Mouse (Mus musculus) hindbrain, embryonic 14.5 days (tissue): ENCODE data around the gene Pard3b. TPM values are rescaled to one million over a fixed set of nuclear protein-coding genes. Genes with fewer than 3 reads are reported as not detected.

Experiments used
- ATAC-seq: fragments of 200-750 bp; cut with Nextera tagmentation; 2 replicates; pipeline ENCODE4 v1.8.0; 2017; ENCODE audit warnings: moderate number of reproducible peaks, mild to moderate bottlenecking, moderate TSS enrichment, moderate library complexity; ENCODE audit not compliant: low FRiP score
- DNase-seq: peaks from one replicate; pipeline ENCODE4 v3.0.0-alpha.2; 2015; ENCODE audit warnings: low spot score
- H3K27ac ChIP-seq: fragments of 300-500 bp; sonication (generic); 2 replicates; pipeline ENCODE4 v1.5.1; 2014; ENCODE audit warnings: mild to moderate bottlenecking, moderate library complexity
- H3K27me3 ChIP-seq: fragments of 300-500 bp; sonication (generic); 2 replicates; pipeline ENCODE4 v1.6.1; 2014; ENCODE audit warnings: mild to moderate bottlenecking, low read length, mixed read lengths; ENCODE audit not compliant: control insufficient read depth, insufficient read depth
- H3K36me3 ChIP-seq: fragments of 300-500 bp; sonication (generic); replicated peaks from 2 replicates; pipeline ENCODE4 v1.6.1; 2014; ENCODE audit not compliant: control insufficient read depth, insufficient read depth
- H3K4me1 ChIP-seq: fragments of 300-500 bp; sonication (generic); replicated peaks from 2 replicates; pipeline ENCODE4 v1.6.1; 2014; ENCODE audit warnings: antibody characterized with exemption, low read length, mixed read lengths; ENCODE audit not compliant: control insufficient read depth, insufficient read depth
- H3K4me2 ChIP-seq: fragments of 300-500 bp; sonication (generic); replicated peaks from 2 replicates; pipeline ENCODE4 v1.6.1; 2014; ENCODE audit warnings: mild to moderate bottlenecking, moderate library complexity
- H3K4me3 ChIP-seq: fragments of 300-500 bp; sonication (generic); replicated peaks from 2 replicates; pipeline ENCODE4 v1.5.1; 2014; ENCODE audit warnings: mild to moderate bottlenecking, low read length
- H3K9ac ChIP-seq: fragments of 300-500 bp; sonication (generic); 2 replicates; pipeline ENCODE4 v1.6.1; 2014
- H3K9me3 ChIP-seq: fragments of 300-500 bp; sonication (generic); 2 replicates; pipeline ENCODE4 v1.6.1; 2016; ENCODE audit warnings: low read length; ENCODE audit not compliant: control insufficient read depth
- WGBS: fragments of 180-500 bp; shearing (Covaris S2); extraction: QIAGEN DNeasy Blood & Tissue Kit; methylation state at CpG from one replicate; pipeline ENCODE4 v1.1.7; 2014; 5-methylcytosine and 5-hydroxymethylcytosine counted together
- polyA plus RNA-seq: library from polyadenylated mRNA; unstranded; fragments of >200 nt; fragmentation: Nextera tagmentation; extraction: Ambion mirVana; gene quantifications from 2 replicates; pipeline ENCODE4 v1.2.1, GENCODE M21; 2014

Pard3b gene
- polyA plus RNA-seq, 1 experiment from 2014 or later: 12.3 TPM

DNA sequence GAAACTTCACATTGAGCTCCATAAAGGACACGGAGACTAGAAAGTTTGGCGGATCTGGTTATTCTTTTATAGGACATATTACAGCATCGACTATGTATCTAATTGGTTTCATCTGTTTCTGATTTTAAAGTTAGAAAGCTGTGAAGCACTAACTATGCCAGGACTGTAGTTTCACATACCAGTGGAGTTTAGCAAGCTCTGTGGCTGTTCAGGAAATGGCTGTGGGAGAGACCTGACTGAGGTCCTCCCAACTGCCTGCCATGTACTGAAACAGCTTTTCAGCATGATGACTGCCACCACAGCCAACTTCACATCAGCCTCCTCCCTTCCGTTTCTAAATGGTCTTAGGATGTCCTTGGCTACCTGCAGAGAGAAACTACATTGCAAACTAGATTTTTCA lies 296.1 kb downstream of the Pard3b start:
- Histone ChIP-seq H3K4me3 (no peak overlapping the region), H3K27ac (no peak overlapping the region), H3K4me2 (no peak overlapping the region), H3K27me3 (no peaks in the 10 kb centered on the region), H3K36me3 (no peaks in the 10 kb centered on the region), H3K9ac (no peak overlapping the region), H3K4me1 (peaks cover 5% of the 10 kb centered on the region; the same call in 1 of the 2 replicates), H3K9me3 (no peaks in the 10 kb centered on the region)
- no peak for DNase-seq
- ATAC-seq: no peak
- 85% methylated on average over 4 of the region's 4 CpGs for WGBS

DNA sequence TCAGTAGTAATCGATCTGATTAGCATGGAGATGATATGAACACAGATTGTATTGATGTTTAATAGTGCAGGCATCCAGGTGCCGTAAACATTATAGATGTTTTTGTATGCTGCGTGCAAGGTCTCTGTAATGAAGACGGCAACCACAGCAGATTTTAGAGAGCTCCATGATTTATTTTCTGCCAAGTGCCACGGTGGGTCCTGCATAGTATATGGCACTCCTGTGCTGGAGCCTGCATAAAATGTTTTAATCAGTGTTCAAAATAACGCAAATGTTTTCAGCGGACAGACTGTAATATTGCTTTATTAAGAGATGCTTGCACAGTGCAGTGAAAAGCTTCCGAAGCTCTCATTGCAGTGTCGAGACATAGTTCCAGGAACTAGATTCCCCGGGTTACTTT lies 301.3 kb downstream of the Pard3b start:
- Histone ChIP-seq H3K36me3 (no peaks in the 10 kb centered on the region), H3K27me3 (no peaks in the 10 kb centered on the region), H3K9me3 (peaks cover 8% of the 10 kb centered on the region), H3K9ac (0 out of 2 replicates have a peak overlapping the region, but pooled peaks have one; percentile 8), H3K4me2 (no peak overlapping the region), H3K27ac (no peak overlapping the region), H3K4me1 (peaks cover 7% of the 10 kb centered on the region; the same call in 1 of the 2 replicates), H3K4me3 (no peak overlapping the region)
- WGBS: 73% methylated on average over 10 of the region's 10 CpGs
- no peak for ATAC-seq
- no peak for DNase-seq

DNA sequence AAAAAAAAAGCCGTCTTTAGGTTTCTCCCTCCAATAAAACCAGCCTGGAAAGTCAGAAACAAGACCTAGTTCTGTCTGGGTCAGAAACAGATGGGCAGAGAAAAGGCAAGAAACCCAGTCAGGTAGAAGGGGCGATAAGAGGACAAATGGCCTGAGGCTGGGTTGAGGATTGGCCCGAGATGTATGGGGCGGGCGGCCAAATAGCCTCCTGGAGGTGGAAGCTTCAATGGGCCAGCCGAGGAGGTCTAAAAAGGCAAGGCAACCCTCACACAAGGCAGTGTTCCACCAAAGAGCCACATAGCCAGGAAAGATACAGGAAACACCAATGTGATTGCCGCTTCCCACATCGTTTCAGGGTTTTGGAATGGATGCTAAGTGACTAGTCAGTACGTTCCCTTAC lies 322.9 kb downstream of the Pard3b start:
- Histone ChIP-seq H3K27me3 (no peaks in the 10 kb centered on the region), H3K9me3 (no peaks in the 10 kb centered on the region), H3K4me3 (no peak overlapping the region), H3K4me1 (peaks cover 6% of the 10 kb centered on the region; the same call in 1 of the 2 replicates), H3K9ac (no peak overlapping the region), H3K4me2 (no peak overlapping the region), H3K36me3 (no peaks in the 10 kb centered on the region), H3K27ac (no peak overlapping the region)
- DNase-seq (no peak), ATAC-seq (no peak)
- 91% methylated on average over 9 of the region's 9 CpGs for WGBS

DNA sequence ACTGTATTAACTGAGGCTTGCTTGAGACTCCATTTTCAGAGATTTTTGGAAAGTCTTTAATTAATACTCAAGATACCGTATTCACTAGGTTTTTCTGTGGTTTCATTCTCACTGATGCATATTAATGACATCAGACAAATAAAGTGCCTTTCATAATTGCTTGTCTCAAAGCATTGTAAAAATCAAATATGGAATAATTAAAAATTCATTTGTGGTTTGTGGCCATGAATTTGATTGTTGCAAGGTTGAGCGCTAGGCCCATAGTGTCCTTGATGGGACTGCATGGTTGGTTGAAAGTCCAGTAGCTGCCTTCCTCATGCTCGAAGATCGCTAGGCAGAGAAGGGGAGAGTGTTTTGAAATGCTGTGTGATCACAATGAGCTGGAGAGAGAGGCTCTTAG lies 323.9 kb downstream of the Pard3b start:
- H3K27ac ChIP-seq: no peak overlapping the region
- no peak overlapping the region for H3K4me3 ChIP-seq
- no peaks in the 10 kb centered on the region for H3K36me3 ChIP-seq
- H3K27me3 ChIP-seq: no peaks in the 10 kb centered on the region
- no peak overlapping the region for H3K4me2 ChIP-seq
- DNase-seq: no peak
- H3K9ac ChIP-seq: no peak overlapping the region
- WGBS: 79% methylated on average over 4 of the region's 4 CpGs
- H3K4me1 ChIP-seq: peaks cover 9% of the 10 kb centered on the region; the same call in 1 of the 2 replicates
- no peak for ATAC-seq
- H3K9me3 ChIP-seq: no peaks in the 10 kb centered on the region

DNA sequence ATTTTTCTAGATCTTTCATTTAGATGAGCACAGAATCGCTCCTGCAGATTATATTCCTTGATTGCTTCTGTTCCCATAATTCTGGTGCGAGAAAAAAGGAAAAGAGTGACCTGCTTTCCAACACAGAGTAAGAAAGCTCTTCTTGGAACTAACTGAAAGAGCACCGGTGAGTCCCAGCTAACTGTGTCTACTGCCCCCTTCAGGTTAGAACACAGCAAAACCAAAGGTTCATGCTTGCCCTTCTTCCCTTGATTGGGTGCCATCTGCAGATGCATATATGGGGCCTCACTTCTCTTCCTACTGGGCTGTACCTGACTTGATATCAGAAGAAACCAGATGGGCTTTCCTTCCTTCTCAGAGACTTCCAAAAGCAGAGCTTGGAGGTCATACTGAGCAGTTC lies 328.5 kb downstream of the Pard3b start:
- no peak for DNase-seq
- Histone ChIP-seq H3K4me2 (no peak overlapping the region), H3K9me3 (no peaks in the 10 kb centered on the region), H3K9ac (no peak overlapping the region), H3K27me3 (no peaks in the 10 kb centered on the region), H3K36me3 (no peaks in the 10 kb centered on the region), H3K4me3 (no peak overlapping the region), H3K27ac (no peak overlapping the region; the same call in 1 of the 2 replicates), H3K4me1 (peaks cover 7% of the 10 kb centered on the region; the same call in 1 of the 2 replicates)
- no peak for ATAC-seq
- 66% methylated on average over 3 of the region's 3 CpGs for WGBS

DNA sequence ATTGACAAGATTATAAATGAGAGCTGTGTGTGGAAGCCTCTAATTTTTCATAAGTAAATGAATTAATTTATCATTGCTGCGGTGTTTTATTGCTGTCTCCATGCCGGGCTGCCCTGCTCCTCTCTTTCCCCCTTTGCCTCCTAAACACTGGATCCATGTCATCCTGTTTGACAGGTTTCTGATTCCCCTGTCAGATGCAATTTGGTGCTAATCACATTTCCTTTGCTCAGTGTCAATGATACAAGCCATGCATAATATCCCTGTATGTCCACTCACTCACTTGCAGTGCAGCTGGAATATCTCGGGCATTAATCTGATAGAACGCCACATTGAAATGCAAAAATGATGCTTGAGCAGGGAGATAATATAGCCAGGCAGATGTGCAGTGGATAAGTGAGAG lies 329.2 kb downstream of the Pard3b start:
- no peak for ATAC-seq
- H3K36me3 ChIP-seq: no peaks in the 10 kb centered on the region
- DNase-seq: peak; percentile 31
- no peak overlapping the region for H3K9ac ChIP-seq
- H3K4me3 ChIP-seq: no peak overlapping the region
- no peak overlapping the region; the same call in 1 of the 2 replicates for H3K27ac ChIP-seq
- 32% methylated on average over 4 of the region's 4 CpGs for WGBS
- no peaks in the 10 kb centered on the region for H3K9me3 ChIP-seq
- H3K27me3 ChIP-seq: no peaks in the 10 kb centered on the region
- H3K4me2 ChIP-seq: no peak overlapping the region
- 0 out of 2 replicates have a peak, but pooled peaks cover 5% of the 10 kb centered on the region for H3K4me1 ChIP-seq

DNA sequence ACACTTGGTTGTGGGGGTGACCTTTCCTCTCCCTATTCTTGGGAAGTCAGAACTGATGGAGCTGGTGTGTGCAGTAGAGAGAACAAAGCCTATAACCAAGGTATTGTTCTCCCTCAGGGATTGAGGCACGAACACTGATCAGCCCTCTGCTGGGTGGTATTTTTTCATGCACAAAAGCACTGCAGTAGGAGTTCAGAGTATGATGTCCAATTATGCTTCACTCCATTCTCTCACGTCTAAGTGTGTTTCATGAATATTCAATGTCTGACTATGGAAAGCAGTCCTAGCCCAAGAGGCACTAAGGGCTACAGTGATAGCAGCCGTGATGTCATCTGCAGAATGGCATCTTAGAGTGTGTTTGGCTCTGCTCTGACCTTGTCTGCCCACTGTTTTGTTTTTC lies 359.1 kb downstream of the Pard3b start:
- no peak overlapping the region for H3K27ac ChIP-seq
- no peaks in the 10 kb centered on the region for H3K36me3 ChIP-seq
- DNase-seq (no peak), ATAC-seq (no peak)
- WGBS: 20% methylated on average over 3 of the region's 3 CpGs
- no peak overlapping the region for H3K9ac ChIP-seq
- no peak overlapping the region for H3K4me3 ChIP-seq
- H3K4me1 ChIP-seq: 0 out of 2 replicates have a peak, but pooled peaks cover 3% of the 10 kb centered on the region
- no peaks in the 10 kb centered on the region for H3K9me3 ChIP-seq
- H3K4me2 ChIP-seq: no peak overlapping the region
- H3K27me3 ChIP-seq: no peaks in the 10 kb centered on the region

DNA sequence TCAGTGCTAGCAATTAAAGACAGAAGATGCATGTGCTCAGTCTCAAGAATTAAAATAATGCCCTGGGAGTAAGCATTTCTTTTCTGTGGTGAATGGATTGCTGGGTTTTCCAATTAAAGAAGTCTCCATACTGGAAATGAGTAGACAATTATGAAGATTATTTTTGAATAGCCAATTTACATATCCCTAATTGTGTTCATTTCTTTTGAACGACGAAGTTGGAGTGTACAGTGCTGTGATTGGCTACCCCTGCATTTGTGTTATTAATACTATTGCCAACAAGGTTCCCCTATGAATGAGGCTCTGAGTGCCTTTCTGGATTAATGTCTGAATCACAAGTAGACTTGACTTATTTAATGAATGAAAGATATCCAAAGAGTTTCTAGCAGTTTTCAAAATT lies 370.2 kb downstream of the Pard3b start:
- no peak for ATAC-seq
- H3K27ac ChIP-seq: no peak overlapping the region
- no peaks in the 10 kb centered on the region for H3K9me3 ChIP-seq
- no peak overlapping the region for H3K9ac ChIP-seq
- H3K27me3 ChIP-seq: no peaks in the 10 kb centered on the region
- 67% methylated on average over 2 of the region's 2 CpGs for WGBS
- H3K36me3 ChIP-seq: no peaks in the 10 kb centered on the region
- H3K4me2 ChIP-seq: no peak overlapping the region
- no peaks in the 10 kb centered on the region for H3K4me1 ChIP-seq
- DNase-seq: no peak
- H3K4me3 ChIP-seq: no peak overlapping the region

DNA sequence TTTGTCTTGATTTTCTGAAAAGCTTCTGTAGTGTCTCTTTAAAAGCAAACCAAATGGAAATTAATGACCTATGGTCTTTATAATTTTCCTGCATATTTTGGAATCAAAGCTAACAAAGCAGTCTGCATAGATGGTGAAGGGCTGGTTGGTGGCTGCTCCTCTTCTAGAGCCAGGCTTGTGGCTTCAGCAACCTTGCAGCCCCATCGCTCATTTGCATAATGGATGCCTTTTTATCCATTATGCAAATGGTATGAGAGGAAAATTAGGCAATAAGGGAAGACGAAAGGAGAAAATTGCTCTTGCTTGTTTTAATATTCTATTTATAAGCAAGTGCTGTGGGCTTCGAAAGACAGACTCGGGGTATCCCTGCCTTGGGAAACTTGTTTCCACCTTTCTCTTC lies 373.1 kb downstream of the Pard3b start:
- no peak overlapping the region for H3K27ac ChIP-seq
- no peaks in the 10 kb centered on the region for H3K27me3 ChIP-seq
- ATAC-seq: no peak
- H3K36me3 ChIP-seq: no peaks in the 10 kb centered on the region
- 0 out of 2 replicates have a peak, but pooled peaks cover 3% of the 10 kb centered on the region for H3K4me1 ChIP-seq
- no peak overlapping the region for H3K4me2 ChIP-seq
- H3K9ac ChIP-seq: no peak overlapping the region
- no peak for DNase-seq
- H3K4me3 ChIP-seq: no peak overlapping the region
- no peaks in the 10 kb centered on the region for H3K9me3 ChIP-seq
- WGBS: 61% methylated on average over 4 of the region's 4 CpGs
